Mouse (Mus musculus) liver, postnatal 0 days (tissue): ENCODE measurements around the gene Podnl1. TPM values are rescaled to one million over a fixed set of nuclear protein-coding genes. Genes with fewer than 3 reads are reported as not detected.
A peak's percentile ranks its signal among the peaks of the same experiment; 100 is the strongest.

Experiments used
- ATAC-seq: fragments of 200-750 bp; cut with Nextera tagmentation; 2 replicates; pipeline ENCODE4 v1.8.0; 2017; ENCODE audit warnings: mild to moderate bottlenecking, moderate library complexity
- DNase-seq: peaks from one replicate; pipeline ENCODE4 v3.0.0-alpha.2; 2016
- H3K27ac ChIP-seq: fragments of 300-500 bp; sonication (generic); 2 replicates; pipeline ENCODE4 v1.5.1; 2014; ENCODE audit warnings: antibody characterized with exemption, moderate library complexity, mild to moderate bottlenecking, low read depth
- H3K27me3 ChIP-seq: fragments of 300-500 bp; sonication (generic); 2 replicates; pipeline ENCODE4 v1.6.1; 2014; ENCODE audit warnings: low read length, control low read depth, mixed read lengths; ENCODE audit not compliant: insufficient read depth
- H3K36me3 ChIP-seq: fragments of 300-500 bp; sonication (generic); replicated peaks from 2 replicates; pipeline ENCODE4 v1.6.1; 2014; ENCODE audit warnings: mild to moderate bottlenecking, control low read depth, low read length, moderate library complexity, mixed read lengths; ENCODE audit not compliant: insufficient read depth
- H3K4me1 ChIP-seq: fragments of 300-500 bp; sonication (generic); 2 replicates; pipeline ENCODE4 v1.6.1; 2014; ENCODE audit warnings: antibody characterized with exemption, mild to moderate bottlenecking, control low read depth; ENCODE audit not compliant: insufficient read depth
- H3K4me2 ChIP-seq: fragments of 300-500 bp; sonication (generic); 2 replicates; pipeline ENCODE4 v1.6.1; 2014; ENCODE audit warnings: low read depth, mild to moderate bottlenecking, low read length, moderate library complexity, mixed read lengths
- H3K4me3 ChIP-seq: fragments of 300-500 bp; sonication (generic); 2 replicates; pipeline ENCODE4 v1.5.1; 2014; ENCODE audit warnings: low read depth, low read length
- H3K9ac ChIP-seq: fragments of 300-500 bp; sonication (generic); replicated peaks from 2 replicates; pipeline ENCODE4 v1.6.1; 2014; ENCODE audit warnings: mild to moderate bottlenecking, moderate library complexity
- H3K9me3 ChIP-seq: fragments of 300-500 bp; sonication (generic); 2 replicates; pipeline ENCODE4 v1.6.1; 2016; ENCODE audit warnings: mild to moderate bottlenecking, control low read depth, low read length, mixed read lengths
- CTCF ChIP-seq: sonication (generic); IDR thresholded peaks from 2 replicates; pipeline ENCODE4 v1.5.1; 2016; ENCODE audit warnings: antibody characterized with exemption, low read depth
- EP300 ChIP-seq: IDR thresholded peaks from 2 replicates; pipeline ENCODE4 v1.6.1; 2016; ENCODE audit warnings: antibody characterized with exemption, low read depth, mild to moderate bottlenecking
- whole genome bisulfite sequencing: fragments of 180-500 bp; shearing (Covaris S2); extraction: QIAGEN DNeasy Blood & Tissue Kit; methylation state at CpG from one replicate; pipeline ENCODE4 v1.1.7; 2014; ENCODE audit not compliant: insufficient replicate concordance; 5-methylcytosine and 5-hydroxymethylcytosine counted together
- microRNA counts: library from miRNA; unstranded; fragments of <30 nt; microRNA quantifications from one replicate; lab custom pipeline; 2015
- microRNA-seq: library from miRNA; unstranded; fragments of <30 nt; microRNA quantifications from one replicate; pipeline ENCODE4, GENCODE M21; 2016
- polyA plus RNA-seq: library from polyadenylated mRNA; unstranded; fragments of >200 nt; fragmentation: Nextera tagmentation; extraction: Ambion mirVana; gene quantifications from 2 replicates; pipeline ENCODE4 v1.2.1, GENCODE M21; 2015

Podnl1 gene
- polyA plus RNA-seq, 1 experiment from 2014 or later, result not detected

DNA sequence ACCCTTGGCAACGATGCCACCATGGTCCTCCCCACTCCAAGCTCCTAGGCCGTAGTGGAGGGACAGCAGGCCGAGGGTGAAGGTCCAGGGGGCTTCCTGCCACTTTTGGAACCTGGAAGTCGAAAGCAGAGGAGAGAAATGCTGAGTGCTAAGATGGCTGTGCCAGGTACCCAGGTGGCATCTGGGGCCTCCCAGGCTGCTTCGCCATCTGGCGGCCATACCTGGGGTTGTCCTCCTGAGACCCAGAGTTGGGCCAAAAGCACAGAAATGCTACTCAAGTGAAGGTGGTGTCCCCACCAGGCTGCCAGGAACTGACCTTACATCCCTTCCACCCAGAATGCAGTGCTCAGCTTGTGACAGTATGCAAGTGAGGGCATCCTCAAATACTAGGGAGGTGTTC, 48.1 kb downstream of the Podnl1 start:
- H3K9ac ChIP-seq, result no peak overlapping the region
- 75% methylated on average over 6 of the region's 6 CpGs for WGBS
- no peak overlapping the region for H3K4me3 ChIP-seq
- no peaks in the 10 kb centered on the region for H3K9me3 ChIP-seq
- H3K4me2 ChIP-seq, result no peak overlapping the region
- no peaks in the 10 kb centered on the region for H3K4me1 ChIP-seq
- ATAC-seq (no peak), DNase-seq (no peak)
- H3K27me3 ChIP-seq, result no peaks in the 10 kb centered on the region
- no peaks in the 10 kb centered on the region for H3K36me3 ChIP-seq
- TF ChIP-seq EP300, result no peak
- peak; percentile 54 for TF ChIP-seq CTCF
- H3K27ac ChIP-seq, result no peak overlapping the region

GRCm38 (mm10) chr8:84176560-84176959, 50.8 kb downstream of the Podnl1 start:
- no peak for TF ChIP-seq CTCF
- 16% methylated on average over 3 of the region's 3 CpGs for WGBS
- DNase-seq (no peak), ATAC-seq (no peak)
- Histone ChIP-seq H3K4me3 (no peak overlapping the region), H3K27me3 (no peaks in the 10 kb centered on the region), H3K4me2 (no peak overlapping the region), H3K9ac (no peak overlapping the region), H3K27ac (no peak overlapping the region), H3K4me1 (peaks cover 7% of the 10 kb centered on the region), H3K36me3 (no peaks in the 10 kb centered on the region), H3K9me3 (no peaks in the 10 kb centered on the region)

DNA sequence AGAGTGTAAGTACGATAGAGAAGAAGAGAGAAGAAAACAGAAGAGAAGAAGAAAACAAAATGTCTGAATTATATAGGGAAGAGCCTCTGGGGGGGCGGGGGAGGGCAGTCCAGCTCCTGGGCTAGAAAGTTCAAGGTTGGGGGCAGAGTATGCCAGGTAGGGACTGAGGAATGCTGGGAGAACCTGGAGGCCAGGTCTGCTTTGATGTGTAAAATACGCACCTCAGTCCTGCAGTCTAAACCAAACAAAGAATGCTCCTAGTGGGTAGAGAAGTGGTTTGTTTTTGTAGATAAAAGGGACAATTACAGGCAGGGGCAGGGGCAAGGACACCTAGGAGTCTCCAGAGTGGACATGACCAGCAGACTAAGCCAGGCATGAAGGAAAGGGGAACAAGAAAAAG, 51.6 kb downstream of the Podnl1 start:
- no peak for DNase-seq
- TF ChIP-seq CTCF (no peak), EP300 (no peak)
- peaks cover 7% of the 10 kb centered on the region for H3K4me1 ChIP-seq
- no peak overlapping the region for H3K9ac ChIP-seq
- WGBS, result 70% methylated on average over 3 of the region's 3 CpGs
- no peak for ATAC-seq
- no peaks in the 10 kb centered on the region for H3K27me3 ChIP-seq
- H3K4me3 ChIP-seq, result no peak overlapping the region
- H3K36me3 ChIP-seq, result no peaks in the 10 kb centered on the region
- H3K9me3 ChIP-seq, result no peaks in the 10 kb centered on the region
- H3K27ac ChIP-seq, result no peak overlapping the region
- H3K4me2 ChIP-seq, result no peak overlapping the region

DNA sequence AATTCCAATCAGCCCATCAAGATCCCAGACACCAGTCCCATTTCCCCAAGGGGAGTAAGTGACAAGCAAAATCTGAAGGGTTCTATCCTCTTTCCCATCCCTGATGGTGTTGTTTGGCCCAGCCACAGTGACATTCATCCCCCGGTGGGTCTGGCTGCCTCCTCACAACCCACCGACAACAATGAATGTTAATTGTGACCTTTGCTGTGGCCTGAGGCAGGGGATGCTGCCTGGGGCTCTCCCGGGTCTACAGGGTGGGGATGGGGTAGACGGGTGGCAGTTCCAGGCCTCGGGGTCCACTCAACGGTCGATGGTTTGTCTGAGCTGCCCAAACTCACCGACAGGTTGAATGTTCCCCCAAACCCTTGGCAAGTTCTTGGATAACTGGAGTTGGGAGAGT, 52.8 kb downstream of the Podnl1 start:
- 0 out of 2 replicates have a peak, but pooled peaks cover 4% of the 10 kb centered on the region for H3K27me3 ChIP-seq
- WGBS, result 81% methylated on average over 8 of the region's 8 CpGs
- H3K27ac ChIP-seq, result no peak overlapping the region
- H3K4me1 ChIP-seq, result peaks cover 12% of the 10 kb centered on the region
- ATAC-seq (no peak), DNase-seq (no peak)
- no peak overlapping the region for H3K4me2 ChIP-seq
- H3K4me3 ChIP-seq, result no peak overlapping the region
- no peaks in the 10 kb centered on the region for H3K9me3 ChIP-seq
- no peaks in the 10 kb centered on the region for H3K36me3 ChIP-seq
- TF ChIP-seq EP300 (no peak), CTCF (no peak)
- H3K9ac ChIP-seq, result no peak overlapping the region

DNA sequence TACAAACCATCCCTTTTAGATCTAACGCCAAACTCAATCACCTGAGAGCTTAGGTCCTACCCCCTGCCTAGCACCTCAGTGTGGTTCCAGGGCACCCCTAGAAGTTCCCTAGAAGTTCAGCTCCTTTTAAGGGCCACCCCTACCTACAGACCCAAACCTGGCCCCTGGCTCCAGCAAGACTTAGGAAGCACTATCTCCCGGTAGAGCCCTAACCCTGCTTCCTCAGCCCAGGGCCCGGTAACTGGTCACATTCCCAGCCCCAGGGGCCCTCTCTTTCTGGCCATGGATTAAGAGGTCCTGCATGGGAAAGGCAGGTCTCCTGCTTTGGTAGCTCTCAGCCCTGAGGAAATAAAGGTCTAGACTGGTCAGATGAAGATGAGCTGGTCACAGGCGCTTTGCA, 54.2 kb downstream of the Podnl1 start:
- H3K9me3 ChIP-seq, result no peaks in the 10 kb centered on the region
- peaks cover 9% of the 10 kb centered on the region; the same call in 1 of the 2 replicates for H3K27me3 ChIP-seq
- ATAC-seq, result no peak
- no peak for TF ChIP-seq EP300
- no peak for TF ChIP-seq CTCF
- no peak for DNase-seq
- no peaks in the 10 kb centered on the region for H3K36me3 ChIP-seq
- no peak overlapping the region for H3K27ac ChIP-seq
- H3K4me3 ChIP-seq, result no peak overlapping the region
- WGBS, result 42% methylated on average over 4 of the region's 4 CpGs
- peak overlapping the region; percentile 61; the same call in 1 of the 2 replicates for H3K4me2 ChIP-seq
- H3K9ac ChIP-seq, result 0 out of 2 replicates have a peak overlapping the region, but pooled peaks have one; percentile 3
- H3K4me1 ChIP-seq, result peaks cover 16% of the 10 kb centered on the region

- Histone ChIP-seq H3K27me3 (peaks cover 9% of the 10 kb centered on the region; the same call in 1 of the 2 replicates), H3K9ac (0 out of 2 replicates have a peak overlapping the region, but pooled peaks have one; percentile 3), H3K27ac (no peak overlapping the region), H3K4me3 (no peak overlapping the region), H3K4me2 (peak overlapping the region; percentile 61), H3K9me3 (no peaks in the 10 kb centered on the region), H3K36me3 (no peaks in the 10 kb centered on the region), H3K4me1 (peaks cover 16% of the 10 kb centered on the region)
- peak; percentile 50 for DNase-seq
- 13% methylated on average over 16 of the region's 16 CpGs for WGBS
- TF ChIP-seq EP300 (no peak), CTCF (no peak)
- no peak; the same call in 1 of the 2 replicates for ATAC-seq
Measured at GRCm38 (mm10) chr8:84180530-84181190, 54.9 kb downstream of the Podnl1 start.

MicroRNA genes within 50 kb of the gene (microRNA counts, 519-probe panel; counts per million panel counts)
- microRNA mmu-miR-181c (lab: Ali Mortazavi, UCI) (2,189 counts per million, percentile 18 among the panel's probes with 10 or more counts), microRNA mmu-miR-709 (lab: Ali Mortazavi, UCI) (2,189 counts per million, percentile 18 among the panel's probes with 10 or more counts)

Small RNA genes lying within 50 kb of the gene (microRNA-seq; reads per million reads assigned to microRNA genes)
- gene Gm25110 (not detected), gene Mir181c (1,230 reads per million, percentile 75 among the genes with 10 or more reads in this experiment), gene Mir181d (497 reads per million, percentile 63 among the genes with 10 or more reads in this experiment), gene Mir709 (not detected)

Other genes starting within 250 kb of the Podnl1 start
- gene Adgrl1, start 225.9 kb upstream of the Podnl1 start, polyA plus RNA-seq, result 0.96 and 1.5 TPM in 2 replicates
- 0.14 and 0.29 TPM in 2 replicates for gene Gm10644, start 170.8 kb upstream of the Podnl1 start, polyA plus RNA-seq
- gene Asf1b, start 170.5 kb upstream of the Podnl1 start, polyA plus RNA-seq, result 50.6 and 55.4 TPM in 2 replicates
- gene Prkaca, start 153.0 kb upstream of the Podnl1 start, polyA plus RNA-seq, result 28.2 and 33.9 TPM in 2 replicates
- gene Samd1, start 128.3 kb upstream of the Podnl1 start, polyA plus RNA-seq, result 3.5 and 3.8 TPM in 2 replicates
- gene 1700067K01Rik, start 124.5 kb upstream of the Podnl1 start, polyA plus RNA-seq, result 0.87 and 0.99 TPM in 2 replicates
- 0.40 TPM in 1 of 2 replicates, not detected in the other for gene 2210011C24Rik, start 113.8 kb upstream of the Podnl1 start, polyA plus RNA-seq
- 0.04 TPM in 1 of 2 replicates, not detected in the other for gene Palm3, start 104.5 kb upstream of the Podnl1 start, polyA plus RNA-seq
- 0.76 and 0.88 TPM in 2 replicates for gene Il27ra, start 83.4 kb upstream of the Podnl1 start, polyA plus RNA-seq
- gene Rln3, start 81.0 kb upstream of the Podnl1 start, polyA plus RNA-seq, result 0.18 TPM in 1 of 2 replicates, not detected in the other
- 0.36 and 0.41 TPM in 2 replicates for gene Gm10643, start 60.9 kb upstream of the Podnl1 start, polyA plus RNA-seq
- 1.3 and 1.5 TPM in 2 replicates for gene Rfx1, start 59.2 kb upstream of the Podnl1 start, polyA plus RNA-seq
- 2.3 and 2.8 TPM in 2 replicates for gene Dcaf15, start 21.2 kb upstream of the Podnl1 start, polyA plus RNA-seq
- 4.4 and 4.5 TPM in 2 replicates for gene Cc2d1a, start 21.9 kb downstream of the Podnl1 start, polyA plus RNA-seq
- 0.24 and 0.29 TPM in 2 replicates for gene 4930432K21Rik, start 22.0 kb downstream of the Podnl1 start, polyA plus RNA-seq
- 0.34 and 0.79 TPM in 2 replicates for gene Nanos3, start 59.2 kb downstream of the Podnl1 start, polyA plus RNA-seq
- gene Zswim4, start 111.1 kb downstream of the Podnl1 start, polyA plus RNA-seq, result 1.4 and 1.6 TPM in 2 replicates
- gene D8Ertd738e, start 123.7 kb downstream of the Podnl1 start, polyA plus RNA-seq, result 189 and 201 TPM in 2 replicates
- 40.9 and 41.9 TPM in 2 replicates for gene Mri1, start 131.3 kb downstream of the Podnl1 start, polyA plus RNA-seq
- 4.7 and 6.5 TPM in 2 replicates for gene Ccdc130, start 144.4 kb downstream of the Podnl1 start, polyA plus RNA-seq